Mouse (Mus musculus) urinary bladder, adult 18-20 months (tissue): ENCODE data around the gene Tmem30b.

Experiments used
- DNase-seq, 2 experiments: peaks; one replicate each; pipeline ENCODE4 v3.0.0; 2022; ENCODE audit warnings: low spot score in 2 of 2, mixed read lengths in 2 of 2

Gene Tmem30b

DNA sequence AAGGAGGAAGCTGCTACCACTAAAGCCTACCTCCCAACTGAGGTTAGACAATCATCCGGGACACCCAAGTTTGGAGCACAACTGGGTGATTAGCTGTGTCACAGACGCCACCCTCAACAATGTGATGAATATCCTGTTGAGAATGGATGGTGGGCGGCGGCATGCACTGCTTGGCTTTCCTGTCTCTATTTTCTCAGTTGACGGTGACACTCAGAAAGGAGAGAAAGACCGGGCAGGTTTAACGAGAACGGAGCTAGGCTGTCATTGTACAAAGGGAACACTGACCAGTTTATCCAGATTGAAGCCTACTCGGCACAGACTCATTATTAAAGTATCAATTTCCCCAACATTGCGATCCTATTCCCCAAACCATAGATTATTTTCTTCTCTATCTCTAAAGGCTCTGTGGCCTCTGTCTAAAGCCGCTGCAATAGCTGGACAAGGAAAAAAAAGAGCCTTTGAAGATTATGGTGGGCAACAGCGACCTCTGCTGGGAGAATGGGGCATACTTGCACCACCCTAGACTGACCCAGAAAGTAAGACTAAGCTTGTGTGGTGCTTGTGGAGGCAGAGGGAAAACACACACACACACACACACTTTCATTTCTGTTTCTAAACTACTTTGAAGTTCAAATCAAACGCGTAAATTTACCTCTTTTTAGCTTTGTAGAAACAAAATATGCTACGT, 29.0 kb downstream of the Tmem30b start:
- DNase-seq = peak; percentile 75 to 78

DNA sequence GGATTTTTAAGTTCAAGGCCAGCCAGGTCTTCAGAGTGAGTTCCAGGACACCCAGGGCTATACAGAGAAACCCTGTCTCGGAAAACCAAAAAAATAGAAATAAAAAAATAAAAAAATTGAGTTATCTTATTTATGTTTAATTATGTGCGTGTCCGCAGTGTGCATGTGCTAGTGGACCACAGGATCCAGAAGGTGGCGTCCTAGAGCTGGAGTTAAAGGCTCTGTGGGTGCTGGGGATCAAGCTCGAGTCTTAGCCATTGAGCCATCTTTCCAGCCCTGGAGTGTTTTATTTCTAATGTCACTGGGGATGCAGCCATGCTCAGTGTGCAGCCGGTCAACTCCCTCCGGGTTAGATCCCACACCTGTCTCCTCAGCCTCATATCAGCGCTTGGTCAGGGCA, 29.7 kb downstream of the Tmem30b start:
- DNase-seq = no peak

DNA sequence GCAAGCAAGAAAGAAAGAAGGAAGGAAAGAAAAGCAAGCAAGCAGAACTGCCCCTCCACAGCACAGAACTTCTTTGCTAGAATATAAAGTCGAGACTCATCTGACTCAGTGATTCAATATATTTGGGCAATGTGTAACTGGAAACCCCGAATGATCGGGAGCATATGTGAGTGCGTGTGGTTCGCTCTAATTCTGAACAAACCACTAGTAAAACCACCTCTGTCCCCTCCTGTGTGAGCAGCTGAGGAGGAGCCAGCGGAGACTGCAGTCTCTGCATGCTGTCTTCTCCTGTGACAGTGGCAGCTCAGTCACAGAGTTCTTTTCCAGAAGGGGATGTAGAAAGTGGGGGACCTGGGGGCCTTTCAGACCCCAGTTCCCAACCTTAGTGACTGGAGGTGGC, 31.5 kb downstream of the Tmem30b start:
- no peak for DNase-seq

DNA sequence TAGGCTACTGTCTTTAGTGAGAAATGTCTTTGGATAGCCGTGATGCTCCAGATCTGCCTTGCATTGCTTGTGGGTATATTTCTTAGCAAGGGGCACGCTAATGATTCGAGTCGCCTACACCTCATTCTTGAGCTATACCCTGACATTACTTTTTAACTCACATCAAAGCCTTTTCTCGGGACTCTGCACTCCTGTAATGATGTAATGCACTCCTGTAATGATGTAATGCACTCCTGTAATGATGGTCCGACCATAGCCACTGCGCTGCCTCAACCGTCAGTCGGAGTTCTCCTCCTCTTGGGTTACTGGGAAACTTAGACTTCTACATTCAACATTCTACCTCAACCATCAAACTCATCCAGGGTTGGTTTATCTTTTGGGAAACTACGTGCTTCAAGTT, 32.2 kb downstream of the Tmem30b start:
- no peak for DNase-seq

DNA sequence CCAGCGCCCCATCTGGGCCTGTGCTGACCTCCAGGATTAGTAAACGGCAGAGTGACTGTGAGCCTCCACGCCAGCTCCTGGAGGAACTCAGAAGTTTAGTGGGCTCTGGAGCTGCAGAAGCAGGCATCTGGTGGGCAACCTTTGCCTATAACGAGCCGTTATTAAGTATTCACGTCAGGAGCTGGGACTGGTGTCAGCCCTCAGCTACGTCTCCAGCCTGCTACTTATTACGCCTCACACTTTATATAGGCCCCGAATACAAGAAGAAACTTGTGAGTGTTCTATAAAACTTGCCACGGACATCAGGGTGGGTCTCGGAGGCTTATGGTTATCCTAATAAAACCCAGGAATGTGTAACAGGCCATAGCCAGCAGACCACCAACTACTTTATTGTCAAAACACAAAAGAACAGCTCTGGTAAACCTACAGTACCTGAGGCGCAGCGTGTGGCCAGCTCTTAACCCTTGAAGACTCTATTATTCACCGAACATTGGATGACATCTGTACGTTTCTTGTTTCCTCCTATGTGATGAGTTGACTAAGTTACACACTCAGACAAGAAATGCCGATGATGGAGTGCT, 34.6 kb downstream of the Tmem30b start:
- DNase-seq = no peak

DNA sequence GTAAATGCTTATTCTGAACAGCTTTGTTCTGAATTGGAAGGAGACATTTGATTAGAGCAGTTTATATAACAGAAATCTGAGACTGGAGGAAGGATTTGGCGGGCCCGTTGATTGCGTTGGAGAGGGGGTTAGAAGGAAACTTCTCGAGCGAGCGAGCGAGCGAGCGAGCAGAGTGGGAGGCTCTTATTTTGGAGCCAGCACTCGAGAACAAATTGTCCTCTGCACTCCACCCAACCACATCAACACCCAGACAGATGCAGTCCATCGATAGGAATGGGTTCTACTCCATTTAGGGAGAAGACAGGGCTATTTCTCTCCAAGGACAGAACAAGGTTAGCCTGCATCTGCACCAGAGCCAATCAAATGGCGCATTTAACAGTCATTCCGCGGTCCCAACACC, 39.1 kb downstream of the Tmem30b start:
- DNase-seq = peak in 1 of 2 experiments; percentile 58

DNA sequence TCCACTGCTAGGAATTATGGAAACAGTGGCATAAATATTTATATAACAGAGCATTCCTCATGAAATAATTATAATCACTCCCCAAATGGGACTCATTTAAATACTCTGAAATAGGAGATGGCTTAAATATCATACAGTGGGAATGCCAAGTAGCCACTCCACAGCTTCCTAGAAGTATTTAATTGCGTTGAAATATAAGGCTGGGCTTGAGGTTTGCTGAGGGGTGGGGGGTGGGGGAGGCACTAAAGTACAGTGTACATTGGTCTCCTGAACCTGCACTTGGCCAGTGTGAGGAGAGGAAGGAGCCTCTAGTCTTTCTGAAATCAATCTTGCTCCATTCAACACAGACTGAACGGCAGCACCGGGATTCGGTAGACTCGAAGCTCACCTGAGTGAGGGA, 39.5 kb downstream of the Tmem30b start:
- no peak for DNase-seq

DNA sequence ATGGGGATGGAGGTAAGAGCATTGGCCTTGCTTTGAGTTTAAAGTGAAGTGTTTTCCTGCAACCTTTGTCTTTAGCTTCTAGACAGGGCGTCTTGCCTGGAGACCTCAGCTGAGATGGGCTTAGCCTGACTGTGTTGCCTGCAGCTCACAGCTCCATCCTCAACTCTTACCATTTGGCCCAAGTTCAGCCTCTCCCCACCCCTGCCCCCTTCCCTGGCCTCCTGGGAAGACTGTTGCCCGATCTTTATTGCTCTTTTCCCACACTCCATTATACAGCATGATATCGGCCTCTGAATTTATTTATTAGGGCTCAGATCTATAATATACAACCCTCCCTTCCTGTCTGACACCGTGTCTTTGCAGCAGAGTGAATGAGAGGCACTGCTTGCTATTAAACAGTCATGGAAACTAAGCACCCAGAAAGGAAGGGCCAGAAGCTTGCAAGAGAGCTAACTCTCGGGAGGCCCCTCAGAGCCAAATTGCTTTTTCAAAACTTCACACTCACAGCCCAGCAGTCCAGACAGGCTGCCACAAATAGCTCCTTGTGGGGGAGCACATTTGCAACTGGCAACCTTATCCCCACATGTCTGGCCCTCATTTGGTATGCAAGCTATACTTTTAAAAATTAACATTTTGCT, 45.4 kb downstream of the Tmem30b start:
- DNase-seq = no peak

DNA sequence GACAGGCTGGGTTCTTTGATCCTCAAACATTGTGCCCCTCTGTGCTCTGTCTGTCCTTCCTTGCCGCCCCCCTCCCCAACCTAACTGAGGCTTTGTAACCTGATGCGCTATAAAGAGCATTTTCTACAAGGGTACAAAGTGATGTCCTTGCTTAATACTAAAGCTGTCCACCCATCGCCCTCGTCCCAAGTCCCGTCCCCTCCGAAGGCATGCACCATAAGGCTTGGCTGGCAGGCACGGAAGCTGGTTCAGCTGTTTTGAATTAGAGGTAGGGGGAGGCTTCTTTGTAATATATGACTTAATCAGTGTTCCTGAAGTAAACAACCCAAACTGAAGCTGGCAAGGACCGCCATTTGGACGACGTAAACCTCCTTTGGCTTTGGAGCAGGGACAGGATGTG, 51.0 kb downstream of the Tmem30b start:
- no peak for DNase-seq

DNA sequence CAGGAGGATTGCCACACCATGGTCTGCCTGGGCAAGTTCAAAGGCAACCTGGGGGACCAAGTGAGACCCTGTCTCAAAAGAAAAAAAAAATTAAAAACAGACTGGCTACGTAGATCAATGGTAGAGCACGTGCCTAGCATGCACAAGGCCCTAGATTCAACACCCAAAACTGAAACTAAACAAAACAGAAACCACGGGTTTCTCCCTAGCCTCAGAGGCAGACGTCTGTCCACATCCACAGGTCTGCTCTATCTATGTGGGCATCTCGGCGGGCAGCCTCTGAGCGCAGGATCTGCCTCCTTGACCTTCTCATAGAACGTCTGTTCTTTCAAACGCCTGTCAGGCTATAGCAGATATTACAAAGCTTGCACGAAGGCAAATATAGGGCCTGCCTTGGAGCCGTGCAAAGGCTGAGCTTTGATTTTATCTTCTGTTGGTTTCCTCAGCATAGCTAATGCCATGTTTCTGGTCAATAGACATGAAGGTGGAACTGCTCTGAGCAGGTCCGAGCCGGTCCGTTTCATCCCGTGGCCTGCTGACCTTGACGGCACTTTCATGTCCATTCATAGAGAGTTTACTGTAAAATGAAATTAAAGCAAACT, 52.2 kb downstream of the Tmem30b start:
- DNase-seq = no peak
